Mouse (Mus musculus): Measurements from ENCODE around the gene St7.

GRCm38 (mm10) chr6:17922180-17922579 lies 229.4 kb downstream of the St7 start:
- TF ChIP-seq CTCF (IDR thresholded peaks at IDR 0.05; ENCODE audit: low read depth) (no peak), EP300 (IDR thresholded peaks at IDR 0.05; ENCODE audit: low read depth) (no peak)

Measured in heart, postnatal 0 days (tissue).